Mouse (Mus musculus) monocyte, adult 2 months (primary cell): Measurements from ENCODE around the gene Dph3.

Experiments
- DNase-seq, 2 experiments: peaks; one replicate each; pipeline ENCODE4 v3.0.0; 2022; ENCODE audit warnings: low spot score in 2 of 2, low read depth in 1 of 2

The Dph3 gene

GRCm38 (mm10) chr14:32086226-32086625 lies 697 bp upstream of the Dph3 start:
- no peak for DNase-seq

- DNase-seq, result no peak
These were observed 606 bp downstream of the Dph3 start, which contains the start of gene Oxnad1 for GRCm38 (mm10) chr14:32084761-32085485. TSS of gene Oxnad1 (plus strand) at chr14:32085374.

GRCm38 (mm10) chr14:32083466-32083865 lies 2.1 kb downstream of the Dph3 start:
- DNase-seq, result no peak

- DNase-seq, result no peak
These were observed 2.6 kb downstream of the Dph3 start for GRCm38 (mm10) chr14:32082891-32083290.

DNA sequence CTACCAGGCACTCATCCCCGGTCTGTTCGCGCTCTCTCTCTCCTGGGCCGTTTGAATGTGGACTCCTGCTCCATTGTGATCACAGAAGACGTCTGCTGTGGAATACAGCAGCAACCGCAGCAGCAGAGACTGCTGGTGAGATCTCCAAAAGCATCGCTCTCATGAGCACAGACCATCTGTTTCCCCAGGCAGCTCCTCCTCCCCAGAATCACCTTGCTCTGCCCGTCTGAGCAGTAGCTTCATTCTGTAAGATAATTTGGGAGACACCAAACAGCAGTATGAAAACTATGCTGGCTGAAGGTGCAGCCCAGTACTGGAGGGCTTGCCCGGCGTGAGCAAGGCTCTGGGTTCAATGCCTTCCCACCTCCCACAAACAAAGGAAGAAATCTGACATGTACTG lies 4.5 kb downstream of the Dph3 start:
- no peak for DNase-seq

- DNase-seq, result peak in 1 of 2 experiments; percentile 17
These were observed 8.5 kb downstream of the Dph3 start for GRCm38 (mm10) chr14:32076896-32077575.

GRCm38 (mm10) chr14:32073901-32074300 lies 11.6 kb downstream of the Dph3 start:
- DNase-seq, result no peak

GRCm38 (mm10) chr14:32073211-32073685 lies 12.3 kb downstream of the Dph3 start:
- no peak for DNase-seq

DNA sequence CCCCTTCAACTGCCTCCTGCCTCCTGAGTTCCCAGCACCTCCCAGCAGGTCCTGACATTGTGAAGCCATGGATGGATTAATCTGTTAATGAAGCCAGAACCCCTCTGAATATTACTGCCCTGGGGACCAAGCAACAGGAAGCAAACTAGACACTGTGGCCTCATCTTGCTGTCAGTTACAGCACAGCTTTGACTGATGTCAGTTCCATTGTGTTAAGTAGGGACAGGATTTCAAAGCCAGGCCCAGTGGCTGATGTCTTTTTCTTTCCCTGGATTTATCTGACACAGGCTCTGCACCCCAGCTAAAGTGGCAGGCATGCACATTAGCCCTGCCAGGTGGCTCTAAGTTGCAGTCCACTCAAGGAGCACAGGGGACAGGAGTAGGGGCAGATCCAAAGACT lies 12.7 kb downstream of the Dph3 start:
- DNase-seq, result no peak

DNA sequence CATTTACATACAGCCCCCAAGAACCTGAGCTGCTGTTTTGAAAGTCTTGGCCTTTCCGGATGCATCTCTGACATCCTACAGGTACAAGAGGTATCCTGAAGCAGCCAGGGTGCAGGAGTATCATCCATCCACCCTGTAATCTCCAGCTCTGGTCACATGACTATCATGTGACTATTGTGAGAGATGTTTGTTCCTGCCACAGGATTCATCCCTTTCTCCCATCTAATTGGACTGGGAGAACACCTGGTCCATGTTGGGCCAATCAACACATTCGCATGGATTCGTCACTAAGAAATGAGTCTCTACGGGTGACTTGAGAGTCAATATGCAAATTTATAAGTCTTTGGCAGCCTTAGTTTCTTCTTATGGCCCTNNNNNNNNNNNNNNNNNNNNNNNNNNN lies 24.1 kb downstream of the Dph3 start:
- DNase-seq, result no peak

- DNase-seq, result no peak
These were observed 27.9 kb downstream of the Dph3 start for GRCm38 (mm10) chr14:32057664-32058063.

- no peak for DNase-seq
These were observed 28.9 kb downstream of the Dph3 start for GRCm38 (mm10) chr14:32056675-32057074.

DNA sequence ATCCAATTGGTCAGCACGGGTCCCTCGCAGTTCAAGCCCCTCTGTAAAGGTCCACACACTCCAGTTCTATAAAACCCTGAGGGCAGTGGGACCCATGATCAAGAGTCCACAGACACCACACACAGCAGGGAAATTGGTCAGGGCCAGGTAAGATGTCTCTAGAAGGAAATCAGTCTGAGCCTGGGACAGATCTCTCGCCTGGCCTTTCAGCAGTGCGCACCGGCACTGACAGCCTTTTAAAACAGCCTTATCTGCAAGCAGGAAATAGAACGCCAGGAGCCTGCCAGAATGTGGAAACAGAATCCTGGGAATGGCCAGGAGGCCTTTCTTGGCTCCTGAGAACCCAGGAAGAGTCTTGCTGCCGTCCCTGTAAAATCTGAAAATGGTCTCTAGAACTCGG lies 29.7 kb downstream of the Dph3 start:
- no peak for DNase-seq

GRCm38 (mm10) chr14:32054788-32055187 lies 30.7 kb downstream of the Dph3 start:
- no peak for DNase-seq

- no peak for DNase-seq
These were observed 31.6 kb downstream of the Dph3 start for GRCm38 (mm10) chr14:32053895-32054294.

DNA sequence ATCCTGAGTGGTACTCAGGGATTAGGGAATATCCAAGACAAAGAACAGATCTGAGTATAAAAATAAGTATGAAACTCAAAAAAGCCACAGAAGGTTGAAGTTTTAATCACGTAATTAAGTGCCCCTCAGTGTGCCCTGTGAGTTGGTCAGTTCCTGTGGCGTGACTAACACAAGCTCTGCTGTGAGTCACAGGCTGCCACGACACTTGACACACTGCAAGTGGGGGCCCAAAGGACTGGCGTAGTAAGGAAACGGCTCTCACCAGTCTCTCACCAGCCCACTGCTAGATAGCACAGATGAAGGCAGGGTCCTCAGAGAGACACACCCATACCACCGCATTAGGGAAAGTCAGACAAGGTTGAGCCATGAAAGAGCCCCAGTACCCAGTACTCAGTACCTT lies 35.4 kb downstream of the Dph3 start:
- no peak for DNase-seq

DNA sequence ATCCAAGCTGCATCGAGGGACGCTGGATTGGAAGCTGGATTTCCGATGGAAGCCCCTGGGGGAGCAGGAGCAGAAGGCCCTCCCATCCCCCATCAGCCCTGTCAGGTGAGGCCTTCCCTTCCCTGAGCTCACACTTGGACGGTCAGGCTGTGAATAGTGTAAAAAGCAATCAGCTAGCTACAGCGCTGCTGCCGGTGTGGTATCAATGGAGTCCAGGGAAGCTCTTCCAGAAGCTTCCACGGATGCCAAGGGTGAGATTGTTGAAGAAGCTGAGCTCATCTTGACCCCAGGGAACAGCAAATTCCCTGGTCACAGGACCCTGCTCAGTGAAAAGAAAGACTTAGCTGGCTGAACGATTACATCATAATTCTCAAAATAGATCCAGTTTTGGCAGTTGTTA lies 39.2 kb downstream of the Dph3 start:
- no peak for DNase-seq

DNA sequence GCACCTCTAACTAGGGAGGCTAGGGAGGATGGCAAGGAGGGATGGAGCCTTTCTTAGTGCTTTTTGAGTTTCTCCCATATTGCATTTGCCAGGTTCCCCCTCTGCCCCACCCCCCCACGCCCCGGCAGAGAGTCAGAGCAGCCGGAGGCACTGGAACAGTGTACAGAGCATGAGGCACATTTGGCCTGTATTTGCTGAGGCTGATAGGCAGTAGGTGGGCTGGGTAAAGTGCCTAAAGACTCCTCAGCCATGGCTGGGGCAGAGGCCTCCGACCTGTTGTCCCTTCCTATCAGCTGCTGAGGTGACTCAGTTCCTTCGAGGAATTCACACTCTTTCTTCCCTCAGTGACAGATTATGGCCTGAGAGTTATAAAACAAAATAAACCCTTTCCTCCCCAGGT lies 43.4 kb downstream of the Dph3 start:
- DNase-seq, result no peak

DNA sequence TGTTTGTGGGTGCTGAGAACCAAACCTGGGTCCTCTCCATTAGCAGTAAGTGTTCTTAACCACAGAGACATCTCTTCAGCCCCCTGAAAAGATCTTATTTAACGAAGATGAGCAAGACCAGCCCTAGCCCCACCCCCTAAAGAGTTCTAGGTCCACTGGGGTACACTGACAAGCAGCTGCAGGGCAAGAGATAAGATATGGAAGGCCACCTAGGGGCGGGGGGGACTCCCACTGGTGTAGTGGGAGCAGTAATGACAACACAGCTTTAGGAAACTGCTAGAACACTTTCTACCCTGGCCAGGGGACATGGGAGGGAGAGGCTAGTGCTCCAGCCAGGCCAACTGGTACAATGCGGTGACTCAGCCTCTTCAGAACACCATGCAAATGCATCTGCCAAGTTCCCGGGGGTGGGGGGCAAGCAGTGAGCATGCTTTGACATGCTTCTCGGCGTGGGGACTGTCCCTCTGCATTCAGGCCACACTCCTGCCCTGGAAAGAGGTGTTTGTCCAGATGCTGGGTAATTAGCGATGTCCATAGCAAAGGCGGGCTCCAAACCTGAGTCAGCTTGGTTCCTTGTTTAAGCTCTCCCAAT lies 47.8 kb downstream of the Dph3 start:
- DNase-seq, result no peak

DNA sequence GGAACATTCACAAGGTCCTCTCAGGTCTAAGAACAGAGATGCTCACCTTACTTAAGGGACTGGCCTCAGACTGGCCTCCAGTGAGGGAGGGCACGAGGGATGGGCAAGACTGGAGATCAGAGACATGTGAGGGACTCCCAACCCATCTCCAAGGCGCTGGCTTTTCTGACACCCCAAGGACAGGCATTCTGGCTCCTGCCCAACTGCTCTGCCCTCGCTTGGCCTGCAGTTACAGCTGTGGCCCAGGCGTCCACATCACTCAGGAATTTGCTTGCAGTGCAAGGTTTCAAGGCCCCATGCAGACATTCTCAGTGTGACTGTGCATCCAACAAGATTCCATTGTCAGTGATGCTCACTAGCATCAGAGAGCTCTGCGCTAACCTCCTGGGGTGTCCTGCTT lies 49.0 kb downstream of the Dph3 start:
- no peak for DNase-seq

- DNase-seq, result no peak
These were observed 53.0 kb downstream of the Dph3 start for GRCm38 (mm10) chr14:32032522-32032921.
